Mouse (Mus musculus): ENCODE measurements at regions not wholly inside any gene's neighbourhood (a gene's known extent, or its start where the extent isn't known, plus 50 kb on each side); places are given as distances from the start of the nearest gene placed in this dataset.

- no peak for TF ChIP-seq POLR2AphosphoS5 (IDR thresholded peaks at IDR 0.05; ENCODE audit: insufficient replicate concordance, low read depth, low read length)
- no peak for TF ChIP-seq CTCF (IDR thresholded peaks at IDR 0.05; ENCODE audit: low read depth, low read length)
- no peak for TF ChIP-seq TAL1 (conservative IDR thresholded peaks at IDR 0.05; ENCODE audit: low read depth, low read length)
Measured at GRCm38 (mm10) chr4:125826416-125826815, 197.9 kb upstream of the Csf3r start.
